Mouse (Mus musculus) myocyte (in vitro differentiated cells): ENCODE data around the gene Capn10. TPM values are rescaled to one million over a fixed set of nuclear protein-coding genes. Genes with fewer than 3 reads are reported as not detected.

ENCODE experiments used
- H3K27me3 ChIP-seq: one replicate; pipeline ENCODE4 v1.6.1; 2011; ENCODE audit not compliant: control insufficient read depth, insufficient read depth, insufficient read length
- H3K36me3 ChIP-seq: one replicate; pipeline ENCODE4 v1.6.1; 2011; ENCODE audit not compliant: control insufficient read depth, insufficient read depth
- H3K4me2 ChIP-seq: one replicate; pipeline ENCODE4 v1.6.1; 2011; ENCODE audit warnings: low read depth, control low read depth
- H3K4me3 ChIP-seq: one replicate; pipeline ENCODE4 v1.5.1; 2011; ENCODE audit warnings: mild to moderate bottlenecking, control low read depth, moderate library complexity
- H3K79me2 ChIP-seq: one replicate; pipeline ENCODE4 v1.6.1; 2011; ENCODE audit not compliant: control insufficient read depth, insufficient read depth
- H3ac ChIP-seq: one replicate; pipeline ENCODE4 v1.6.1; 2011; ENCODE audit not compliant: control insufficient read depth, insufficient read length
- CEBPB ChIP-seq: IDR thresholded peaks from 2 replicates; pipeline ENCODE4 v1.6.1; 2011; ENCODE audit warnings: mild to moderate bottlenecking, moderate library complexity; ENCODE audit not compliant: poor library complexity, insufficient read depth, severe bottlenecking
- E2F4 ChIP-seq: IDR thresholded peaks from one replicate; pipeline ENCODE4 v1.6.1; 2011; ENCODE audit warnings: mild to moderate bottlenecking, control low read depth, moderate library complexity; ENCODE audit not compliant: insufficient read depth
- MAX ChIP-seq: IDR thresholded peaks from one replicate; pipeline ENCODE4 v1.6.1; 2011; ENCODE audit warnings: low read depth, mild to moderate bottlenecking, control low read depth
- MYOD1 ChIP-seq, 3 experiments: IDR thresholded peaks; one replicate each; pipeline ENCODE4 v1.6.1; 2011; ENCODE audit warnings: control low read depth in 2 of 3, low read depth in 2 of 3, mild to moderate bottlenecking in 2 of 3, moderate library complexity in 1 of 3; ENCODE audit not compliant: insufficient read length in 2 of 3, control insufficient read depth in 1 of 3
- MYOG ChIP-seq, 3 experiments: IDR thresholded peaks; one replicate each; pipeline ENCODE4 v1.6.1; 2011; ENCODE audit warnings: control low read depth in 2 of 3, low read depth in 2 of 3, mild to moderate bottlenecking in 2 of 3; ENCODE audit not compliant: insufficient read length in 2 of 3, control insufficient read depth in 1 of 3, insufficient read depth in 1 of 3
- POLR2A ChIP-seq: IDR thresholded peaks from one replicate; pipeline ENCODE4 v1.6.1; 2011; ENCODE audit warnings: low read depth, mild to moderate bottlenecking, control low read depth, moderate library complexity; ENCODE audit not compliant: insufficient read length
- POLR2AphosphoS2 ChIP-seq: IDR thresholded peaks from one replicate; pipeline ENCODE4 v1.6.1; 2011; ENCODE audit warnings: low read depth, control low read depth; ENCODE audit not compliant: insufficient read length
- REST ChIP-seq: IDR thresholded peaks from one replicate; pipeline ENCODE4 v1.6.1; 2011; ENCODE audit warnings: mild to moderate bottlenecking, control low read depth, moderate library complexity; ENCODE audit not compliant: insufficient read depth, insufficient read length
- SRF ChIP-seq: IDR thresholded peaks from one replicate; pipeline ENCODE4 v1.6.1; 2011; ENCODE audit warnings: low read depth; ENCODE audit not compliant: control insufficient read depth, insufficient read length
- TCF12 ChIP-seq: IDR thresholded peaks from one replicate; pipeline ENCODE4 v1.6.1; 2011; ENCODE audit warnings: mild to moderate bottlenecking, control low read depth; ENCODE audit not compliant: poor library complexity, insufficient read depth, severe bottlenecking
- TCF3 ChIP-seq: IDR thresholded peaks from one replicate; pipeline ENCODE4 v1.6.1; 2011; ENCODE audit warnings: low read depth, control low read depth; ENCODE audit not compliant: insufficient read length
- USF1 ChIP-seq: IDR thresholded peaks from one replicate; pipeline ENCODE4 v1.6.1; 2011; ENCODE audit warnings: low read depth, mild to moderate bottlenecking, control low read depth, moderate library complexity
- polyA plus RNA-seq: library from polyadenylated mRNA; unstranded; fragments of >200 nt; fragmentation: generic; extraction: Trizol; gene quantifications from one replicate; pipeline ENCODE4 v1.2.1, GENCODE M21; 2012; ENCODE audit warnings: missing spikeins

The Capn10 gene
- polyA plus RNA-seq, 1 experiment = 23.6 TPM

- no peaks in the 10 kb centered on the region for H3K27me3 ChIP-seq
- no peak within 1 kb of the TSS for H3ac ChIP-seq
- no peaks in the 10 kb centered on the region for H3K36me3 ChIP-seq
- no peak for TF ChIP-seq REST
- TF ChIP-seq POLR2AphosphoS2 = no peak
- no peak for TF ChIP-seq CEBPB
- no peak for TF ChIP-seq MYOD1 (IDR thresholded peaks at IDR 0.05; ENCODE audit: control insufficient read depth in 1 of 3, insufficient read length in 2 of 3, low read depth in 2 of 3)
- TF ChIP-seq MYOG (IDR thresholded peaks at IDR 0.05; ENCODE audit: control insufficient read depth in 1 of 3, insufficient read depth in 1 of 3, insufficient read length in 2 of 3, low read depth in 2 of 3) = no peak
- TF ChIP-seq POLR2A = peak; percentile 52
- TF ChIP-seq MAX = no peak
- peak within 1 kb of the TSS; percentile 74 for H3K4me2 ChIP-seq
- no peaks in the 10 kb centered on the region for H3K79me2 ChIP-seq
- no peak within 1 kb of the TSS for H3K4me3 ChIP-seq
These were observed 31.4 kb upstream of the Capn10 start, which contains the start of gene Ankmy1 for GRCm38 (mm10) chr1:92902786-92903185. Gene Ankmy1, minus strand, starts transcription at chr1:92902906.

GRCm38 (mm10) chr1:92903627-92904026 is 30.5 kb upstream of the Capn10 start:
- no peaks in the 10 kb centered on the region for H3K36me3 ChIP-seq
- no peaks in the 10 kb centered on the region for H3K27me3 ChIP-seq
- TF ChIP-seq MYOG (IDR thresholded peaks at IDR 0.05; ENCODE audit: control insufficient read depth in 1 of 3, insufficient read depth in 1 of 3, insufficient read length in 2 of 3, low read depth in 2 of 3) (no peak), USF1 (no peak), CEBPB (0 out of 2 replicates have a peak, but pooled peaks have one; percentile 28)
- peak overlapping the region; percentile 74 for H3K4me2 ChIP-seq
- H3K4me3 ChIP-seq = no peak overlapping the region
- H3ac ChIP-seq = no peak overlapping the region
- no peaks in the 10 kb centered on the region for H3K79me2 ChIP-seq

GRCm38 (mm10) chr1:92905703-92906310 is 28.4 kb upstream of the Capn10 start:
- no peak overlapping the region for H3ac ChIP-seq
- H3K36me3 ChIP-seq = no peaks in the 10 kb centered on the region
- H3K27me3 ChIP-seq = no peaks in the 10 kb centered on the region
- peak overlapping the region; percentile 80 for H3K4me2 ChIP-seq
- TF ChIP-seq TCF12 = no peak
- TF ChIP-seq E2F4 = no peak
- TF ChIP-seq POLR2AphosphoS2 = no peak
- TF ChIP-seq SRF = no peak
- no peak for TF ChIP-seq USF1
- TF ChIP-seq MYOD1 (IDR thresholded peaks at IDR 0.05; ENCODE audit: control insufficient read depth in 1 of 3, insufficient read length in 2 of 3, low read depth in 2 of 3) = no peak
- no peak for TF ChIP-seq POLR2A
- TF ChIP-seq TCF3 = no peak
- TF ChIP-seq CEBPB = no peak
- TF ChIP-seq MAX = no peak
- TF ChIP-seq REST = no peak
- H3K4me3 ChIP-seq = peak overlapping the region; percentile 32
- peaks cover 10% of the 10 kb centered on the region for H3K79me2 ChIP-seq

DNA sequence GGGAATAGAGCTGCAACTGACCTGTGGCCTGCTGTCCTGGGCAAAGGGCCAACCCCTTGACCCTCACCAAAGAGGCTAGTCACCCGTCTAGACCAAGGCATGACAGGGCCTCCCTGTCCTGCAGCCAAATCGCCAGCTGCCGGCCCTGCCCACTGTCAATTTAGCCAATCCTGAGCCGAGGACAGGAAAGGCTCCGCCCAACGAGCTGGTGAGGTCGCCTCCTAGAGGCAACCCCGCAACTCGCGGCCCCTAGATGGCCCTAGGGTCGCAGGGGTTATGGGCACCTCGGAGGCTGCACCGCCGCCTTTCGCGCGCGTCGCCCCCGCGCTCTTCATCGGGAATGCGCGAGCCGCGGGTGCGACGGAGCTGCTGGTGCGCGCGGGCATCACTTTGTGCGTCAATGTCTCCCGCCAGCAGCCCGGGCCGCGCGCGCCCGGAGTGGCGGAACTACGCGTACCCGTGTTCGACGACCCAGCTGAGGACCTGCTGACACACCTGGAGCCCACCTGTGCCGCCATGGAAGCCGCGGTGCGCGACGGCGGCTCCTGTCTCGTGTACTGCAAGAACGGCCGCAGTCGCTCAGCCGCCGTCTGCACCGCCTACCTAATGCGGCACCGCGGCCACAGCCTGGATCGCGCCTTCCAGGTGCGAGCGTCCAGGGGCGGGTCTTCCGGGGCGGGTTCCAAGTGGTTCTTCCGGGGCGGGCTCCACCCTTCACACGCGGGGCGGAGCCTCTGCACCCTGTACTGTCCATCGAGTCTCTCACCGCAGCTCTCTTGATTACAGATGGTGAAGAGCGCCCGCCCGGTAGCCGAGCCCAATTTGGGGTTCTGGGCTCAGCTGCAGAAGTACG is 27.2 kb upstream of the Capn10 start, which contains the start of gene Dusp28:
Gene Dusp28, plus strand, starts transcription at position 203 of the 853 bp plus-strand sequence.
- Histone ChIP-seq H3K79me2 (peaks cover 10% of the 10 kb centered on the region), H3K4me2 (peak within 1 kb of the TSS; percentile 87), H3ac (peak within 1 kb of the TSS; percentile 77), H3K27me3 (no peaks in the 10 kb centered on the region), H3K4me3 (peak within 1 kb of the TSS; percentile 32), H3K36me3 (no peaks in the 10 kb centered on the region)
- TF ChIP-seq POLR2AphosphoS2 (peak; percentile 73), SRF (peak; percentile 42), REST (no peak), USF1 (no peak), MYOG (IDR thresholded peaks at IDR 0.05; ENCODE audit: control insufficient read depth in 1 of 3, insufficient read depth in 1 of 3, insufficient read length in 2 of 3, low read depth in 2 of 3) (peak; percentile 40 to 94 (median 62)), POLR2A (peak; percentile 60), MYOD1 (IDR thresholded peaks at IDR 0.05; ENCODE audit: control insufficient read depth in 1 of 3, insufficient read length in 2 of 3, low read depth in 2 of 3) (peak in 2 of 3 experiments; percentile 77 to 88)
